Mouse (Mus musculus): ENCODE results near the gene Olfr304. TPM values are rescaled to one million over a fixed set of nuclear protein-coding genes. Genes with fewer than 3 reads are reported as not detected.

Gene Olfr304
- total and polyA plus RNA-seq, 2 experiments from 2014 or later = not detected

GRCm38 (mm10) chr7:86342881-86343565, 43.4 kb downstream of the Olfr304 start:
- Histone ChIP-seq H3K4me3 (ENCODE audit: low read length) (no peak overlapping the region), H3K27me3 (ENCODE audit: insufficient read depth, low read length) (no peaks in the 10 kb centered on the region), H3K9me3 (ENCODE audit: low read length) (no peaks in the 10 kb centered on the region), H3K4me2 (ENCODE audit: low read depth, low read length) (no peak overlapping the region), H3K36me3 (ENCODE audit: insufficient read depth, low read length) (no peaks in the 10 kb centered on the region), H3K27ac (no peak overlapping the region), H3K9ac (replicated peaks; ENCODE audit: low read length) (no peak overlapping the region), H3K4me1 (ENCODE audit: insufficient read depth, low read length) (no peaks in the 10 kb centered on the region)
- ATAC-seq = no peak
- 77% methylated on average over 14 of the region's 14 CpGs for whole genome bisulfite sequencing
- no peak for TF ChIP-seq CTCF (IDR thresholded peaks at IDR 0.05; ENCODE audit: low read depth)
- no peak for DNase-seq (ENCODE audit: low spot score)

- H3K9ac ChIP-seq (replicated peaks; ENCODE audit: low read length) = no peak within 1 kb of the TSS
- H3K4me3 ChIP-seq (ENCODE audit: low read length) = no peak within 1 kb of the TSS
- no peaks in the 10 kb centered on the region for H3K4me1 ChIP-seq (ENCODE audit: insufficient read depth, low read length)
- no peaks in the 10 kb centered on the region for H3K9me3 ChIP-seq (ENCODE audit: low read length)
- H3K27ac ChIP-seq = no peak within 1 kb of the TSS
- no peak for TF ChIP-seq CTCF (IDR thresholded peaks at IDR 0.05; ENCODE audit: low read depth)
- no peak within 1 kb of the TSS for H3K4me2 ChIP-seq (ENCODE audit: low read depth, low read length)
- no peak for DNase-seq (ENCODE audit: low spot score)
- WGBS = 76% methylated on average over 1 of the region's 1 CpGs
- H3K27me3 ChIP-seq (ENCODE audit: insufficient read depth, low read length) = no peaks in the 10 kb centered on the region
- ATAC-seq = no peak
- no peaks in the 10 kb centered on the region for H3K36me3 ChIP-seq (ENCODE audit: insufficient read depth, low read length)
Measured at GRCm38 (mm10) chr7:86337486-86337885, 49.0 kb downstream of the Olfr304 start, which contains the start of gene Olfr307. Gene Olfr307 (minus strand): TSS chr7:86337586.

Other genes starting within 250 kb of the Olfr304 start
- gene Vmn2r75, start 214.9 kb downstream of the Olfr304 start, total RNA-seq (2014; rRNA removed) = not detected in 2 replicates
- not detected in 2 replicates for gene Vmn2r75, start 214.9 kb downstream of the Olfr304 start, polyA plus RNA-seq (2015; fragmentation: Nextera tagmentation; extraction: Ambion mirVana)
- not detected in 2 replicates for gene Vmn2r76, start 140.3 kb downstream of the Olfr304 start, total RNA-seq (2014; rRNA removed)
- gene Vmn2r76, start 140.3 kb downstream of the Olfr304 start, polyA plus RNA-seq (2015; fragmentation: Nextera tagmentation; extraction: Ambion mirVana) = not detected in 2 replicates
- not detected in 2 replicates for gene Olfr310, start 109.5 kb downstream of the Olfr304 start, total RNA-seq (2014; rRNA removed)
- not detected in 2 replicates for gene Olfr310, start 109.5 kb downstream of the Olfr304 start, polyA plus RNA-seq (2015; fragmentation: Nextera tagmentation; extraction: Ambion mirVana)
- not detected in 2 replicates for gene Olfr309, start 73.0 kb downstream of the Olfr304 start, total RNA-seq (2014; rRNA removed)
- gene Olfr309, start 73.0 kb downstream of the Olfr304 start, polyA plus RNA-seq (2015; fragmentation: Nextera tagmentation; extraction: Ambion mirVana) = not detected in 2 replicates
- not detected in 2 replicates for gene Olfr308, start 61.0 kb downstream of the Olfr304 start, total RNA-seq (2014; rRNA removed)
- not detected in 2 replicates for gene Olfr308, start 61.0 kb downstream of the Olfr304 start, polyA plus RNA-seq (2015; fragmentation: Nextera tagmentation; extraction: Ambion mirVana)
- gene Olfr307, start 49.1 kb downstream of the Olfr304 start, total RNA-seq (2014; rRNA removed) = not detected in 2 replicates
- not detected in 2 replicates for gene Olfr307, start 49.1 kb downstream of the Olfr304 start, polyA plus RNA-seq (2015; fragmentation: Nextera tagmentation; extraction: Ambion mirVana)
- gene Olfr305, start 19.7 kb downstream of the Olfr304 start, total RNA-seq (2014; rRNA removed) = not detected in 2 replicates
- gene Olfr305, start 19.7 kb downstream of the Olfr304 start, polyA plus RNA-seq (2015; fragmentation: Nextera tagmentation; extraction: Ambion mirVana) = not detected in 2 replicates
- not detected in 2 replicates for gene Olfr303, start 11.1 kb upstream of the Olfr304 start, total RNA-seq (2014; rRNA removed)
- gene Olfr303, start 11.1 kb upstream of the Olfr304 start, polyA plus RNA-seq (2015; fragmentation: Nextera tagmentation; extraction: Ambion mirVana) = not detected in 2 replicates
- not detected in 2 replicates for gene Olfr301, start 17.2 kb upstream of the Olfr304 start, total RNA-seq (2014; rRNA removed)
- gene Olfr301, start 17.2 kb upstream of the Olfr304 start, polyA plus RNA-seq (2015; fragmentation: Nextera tagmentation; extraction: Ambion mirVana) = not detected in 2 replicates
- gene Olfr299, start 73.3 kb upstream of the Olfr304 start, total RNA-seq (2014; rRNA removed) = not detected in 2 replicates
- not detected in 2 replicates for gene Olfr299, start 73.3 kb upstream of the Olfr304 start, polyA plus RNA-seq (2015; fragmentation: Nextera tagmentation; extraction: Ambion mirVana)
- not detected in 2 replicates for gene Olfr298, start 105.8 kb upstream of the Olfr304 start, total RNA-seq (2014; rRNA removed)
- gene Olfr298, start 105.8 kb upstream of the Olfr304 start, polyA plus RNA-seq (2015; fragmentation: Nextera tagmentation; extraction: Ambion mirVana) = not detected in 2 replicates
- gene Olfr297, start 133.3 kb upstream of the Olfr304 start, total RNA-seq (2014; rRNA removed) = not detected in 2 replicates
- gene Olfr297, start 133.3 kb upstream of the Olfr304 start, polyA plus RNA-seq (2015; fragmentation: Nextera tagmentation; extraction: Ambion mirVana) = not detected in 2 replicates
- not detected in 2 replicates for gene Olfr295, start 197.2 kb upstream of the Olfr304 start, total RNA-seq (2014; rRNA removed)
- gene Olfr295, start 197.2 kb upstream of the Olfr304 start, polyA plus RNA-seq (2015; fragmentation: Nextera tagmentation; extraction: Ambion mirVana) = not detected in 2 replicates
- not detected in 2 replicates for gene Olfr294, start 230.0 kb upstream of the Olfr304 start, total RNA-seq (2014; rRNA removed)
- gene Olfr294, start 230.0 kb upstream of the Olfr304 start, polyA plus RNA-seq (2015; fragmentation: Nextera tagmentation; extraction: Ambion mirVana) = not detected in 2 replicates